Mouse (Mus musculus) liver, embryonic 13.5 days (tissue): ENCODE data around the gene Pcdh9. TPM values are rescaled to one million over a fixed set of nuclear protein-coding genes. Genes with fewer than 3 reads are reported as not detected.

Experiments
- ATAC-seq: fragments of 200-750 bp; cut with Nextera tagmentation; 2 replicates; pipeline ENCODE4 v1.8.0; 2017; ENCODE audit warnings: low read depth, mild to moderate bottlenecking, moderate number of reproducible peaks, moderate library complexity
- DNase-seq: peaks from one replicate; pipeline ENCODE4 v3.0.0; 2022
- H3K27ac ChIP-seq: fragments of 300-500 bp; sonication (generic); 2 replicates; pipeline ENCODE4 v1.5.1; 2015; ENCODE audit warnings: moderate library complexity, mild to moderate bottlenecking, inconsistent platforms
- H3K27me3 ChIP-seq: fragments of 300-500 bp; sonication (generic); 2 replicates; pipeline ENCODE4 v1.6.1; 2015; ENCODE audit warnings: mild to moderate bottlenecking, inconsistent platforms
- H3K36me3 ChIP-seq: fragments of 300-500 bp; sonication (generic); 2 replicates; pipeline ENCODE4 v1.6.1; 2015; ENCODE audit warnings: mild to moderate bottlenecking, inconsistent platforms
- H3K4me1 ChIP-seq: fragments of 300-500 bp; sonication (generic); replicated peaks from 2 replicates; pipeline ENCODE4 v1.6.1; 2015; ENCODE audit warnings: inconsistent platforms
- H3K4me2 ChIP-seq: fragments of 300-500 bp; sonication (generic); 2 replicates; pipeline ENCODE4 v1.6.1; 2015; ENCODE audit warnings: inconsistent platforms, mild to moderate bottlenecking, moderate library complexity
- H3K4me3 ChIP-seq: fragments of 300-500 bp; sonication (generic); replicated peaks from 2 replicates; pipeline ENCODE4 v1.5.1; 2015; ENCODE audit warnings: mild to moderate bottlenecking, inconsistent platforms
- H3K9ac ChIP-seq: fragments of 300-500 bp; sonication (generic); 2 replicates; pipeline ENCODE4 v1.6.1; 2015; ENCODE audit warnings: mild to moderate bottlenecking, inconsistent platforms
- H3K9me3 ChIP-seq: fragments of 300-500 bp; sonication (generic); replicated peaks from 2 replicates; pipeline ENCODE4 v1.6.1; 2016; ENCODE audit warnings: inconsistent platforms
- WGBS: fragments of 180-500 bp; shearing (Covaris S2); methylation state at CpG from one replicate; pipeline ENCODE4 v1.1.7; 2015; ENCODE audit not compliant: insufficient replicate concordance; 5-methylcytosine and 5-hydroxymethylcytosine counted together
- polyA plus RNA-seq: library from polyadenylated mRNA; unstranded; fragments of >200 nt; fragmentation: Nextera tagmentation; extraction: Ambion mirVana; gene quantifications from 2 replicates; pipeline ENCODE4 v1.2.1, GENCODE M21; 2015

The Pcdh9 gene
- polyA plus RNA-seq, 1 experiment from 2014 or later = 0.80 TPM

GRCm38 (mm10) chr14:93675273-93676068 lies 215.0 kb downstream of the Pcdh9 start:
- 61% methylated on average over 5 of the region's 5 CpGs for WGBS

DNA sequence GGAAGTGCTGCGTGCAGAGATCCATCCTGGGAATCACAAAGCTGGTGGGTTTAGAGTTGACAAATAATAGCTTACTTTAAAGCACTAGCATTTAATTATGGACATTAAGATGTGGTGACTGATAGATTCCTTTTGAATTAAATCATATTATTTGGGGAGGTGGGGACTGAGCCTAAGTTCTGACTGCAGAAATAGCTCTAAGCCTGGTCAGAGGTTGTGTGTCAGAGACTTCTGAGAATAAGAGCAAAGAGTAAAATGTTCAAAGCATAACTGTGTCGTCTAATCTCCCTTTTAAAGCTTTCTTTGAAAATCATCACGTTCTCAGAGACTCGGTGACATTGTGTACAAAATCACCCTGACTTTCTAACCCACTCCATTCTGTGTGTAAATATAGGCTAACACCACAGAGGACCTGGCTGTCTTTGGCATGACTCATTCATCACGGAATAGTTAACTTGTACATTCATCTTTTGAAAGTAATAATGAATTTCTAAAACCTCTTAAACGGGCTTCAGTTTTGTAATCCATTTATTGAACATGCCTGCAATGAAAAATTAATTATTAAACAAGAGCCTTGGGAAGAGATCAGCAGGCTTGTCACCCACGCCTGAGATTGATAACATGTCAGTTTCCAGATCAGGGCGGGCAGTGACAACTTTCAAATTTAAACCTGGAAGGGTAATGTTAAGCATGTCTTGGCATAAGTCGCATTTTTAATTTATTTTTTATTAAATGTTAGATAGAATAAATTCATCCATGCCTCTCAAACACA lies 236.3 kb downstream of the Pcdh9 start:
- H3K4me1 ChIP-seq = no peaks in the 10 kb centered on the region
- 53% methylated on average over 9 of the region's 9 CpGs for WGBS

More at GRCm38 (mm10) chr14:93675273-93676068, 215.0 kb downstream of the Pcdh9 start:
- DNase-seq (no peak), ATAC-seq (no peak)
- no peaks in the 10 kb centered on the region for H3K36me3 ChIP-seq
- no peak overlapping the region for H3K9ac ChIP-seq
- no peaks in the 10 kb centered on the region for H3K4me1 ChIP-seq
- no peak overlapping the region for H3K4me2 ChIP-seq
- H3K4me3 ChIP-seq = no peak overlapping the region
- H3K9me3 ChIP-seq = no peaks in the 10 kb centered on the region
- no peak overlapping the region for H3K27ac ChIP-seq
- H3K27me3 ChIP-seq = no peaks in the 10 kb centered on the region

DNA sequence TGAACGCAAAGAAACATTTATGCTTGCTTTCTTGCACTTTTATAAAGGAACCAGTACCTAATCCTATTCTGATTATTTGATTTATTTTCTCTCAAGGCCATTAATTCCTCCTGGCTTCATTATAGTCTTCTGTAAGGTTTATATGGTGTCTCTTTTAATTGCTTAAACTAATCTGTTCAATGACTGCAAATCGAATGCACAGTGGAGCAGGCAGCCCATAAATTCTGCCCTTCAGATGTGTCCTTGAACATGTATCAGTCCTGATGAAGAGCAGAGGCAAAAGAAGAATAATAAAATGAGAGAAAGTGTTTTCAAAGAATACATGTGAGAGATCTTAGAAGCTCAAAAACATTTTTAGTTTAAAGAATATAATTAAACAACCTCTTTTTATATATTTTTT lies 263.2 kb downstream of the Pcdh9 start:
- WGBS = 62% methylated on average over 2 of the region's 2 CpGs
- Histone ChIP-seq H3K36me3 (no peaks in the 10 kb centered on the region), H3K9me3 (no peaks in the 10 kb centered on the region), H3K4me1 (no peaks in the 10 kb centered on the region), H3K27me3 (no peaks in the 10 kb centered on the region), H3K9ac (no peak overlapping the region), H3K4me2 (no peak overlapping the region), H3K4me3 (no peak overlapping the region), H3K27ac (no peak overlapping the region)
- no peak for ATAC-seq
- DNase-seq = no peak

More for the DNA sequence above, 236.3 kb downstream of the Pcdh9 start:
- Histone ChIP-seq H3K27me3 (no peaks in the 10 kb centered on the region), H3K9me3 (no peaks in the 10 kb centered on the region), H3K9ac (no peak overlapping the region), H3K4me3 (no peak overlapping the region), H3K27ac (no peak overlapping the region), H3K4me2 (no peak overlapping the region), H3K36me3 (no peaks in the 10 kb centered on the region)
- no peak for DNase-seq
- no peak for ATAC-seq

DNA sequence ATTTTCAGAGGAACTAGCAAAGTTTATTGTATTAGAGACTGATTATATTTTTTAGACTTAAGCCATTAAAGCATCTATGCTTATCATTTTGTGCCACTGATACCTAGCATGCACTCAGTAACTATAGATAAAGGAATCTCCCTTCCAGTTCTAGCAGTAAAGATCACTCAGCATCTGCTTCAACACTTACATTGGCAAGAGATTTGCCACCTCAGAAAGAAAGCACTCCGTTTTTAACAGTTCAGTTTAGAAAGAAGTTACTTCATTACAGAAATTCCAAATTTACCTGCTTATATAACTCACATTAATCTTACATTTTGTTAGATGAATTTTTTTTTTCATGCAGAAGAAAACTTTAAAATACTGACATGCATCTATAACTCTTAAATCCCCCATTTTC lies 266.3 kb downstream of the Pcdh9 start:
- WGBS = 58% methylated on average over 1 of the region's 1 CpGs
- DNase-seq (no peak), ATAC-seq (no peak)
- H3K9ac ChIP-seq = no peak overlapping the region
- H3K36me3 ChIP-seq = no peaks in the 10 kb centered on the region
- H3K9me3 ChIP-seq = no peaks in the 10 kb centered on the region
- no peaks in the 10 kb centered on the region for H3K4me1 ChIP-seq
- no peak overlapping the region for H3K4me2 ChIP-seq
- H3K4me3 ChIP-seq = no peak overlapping the region
- no peaks in the 10 kb centered on the region for H3K27me3 ChIP-seq
- no peak overlapping the region for H3K27ac ChIP-seq

- H3K36me3 ChIP-seq = no peaks in the 10 kb centered on the region
- no peaks in the 10 kb centered on the region for H3K27me3 ChIP-seq
- no peak overlapping the region for H3K4me2 ChIP-seq
- no peak for DNase-seq
- H3K4me3 ChIP-seq = no peak overlapping the region
- H3K9me3 ChIP-seq = no peaks in the 10 kb centered on the region
- no peaks in the 10 kb centered on the region for H3K4me1 ChIP-seq
- H3K9ac ChIP-seq = no peak overlapping the region
- ATAC-seq = no peak
- WGBS = 67% methylated on average over 9 of the region's 9 CpGs
- no peak overlapping the region for H3K27ac ChIP-seq
Measured at GRCm38 (mm10) chr14:93621211-93621610, 269.3 kb downstream of the Pcdh9 start.

GRCm38 (mm10) chr14:93607546-93607945 lies 282.9 kb downstream of the Pcdh9 start:
- no peaks in the 10 kb centered on the region for H3K4me1 ChIP-seq
- no peak overlapping the region for H3K27ac ChIP-seq
- H3K9ac ChIP-seq = no peak overlapping the region
- H3K27me3 ChIP-seq = no peaks in the 10 kb centered on the region
- no peak for DNase-seq
- no peaks in the 10 kb centered on the region for H3K36me3 ChIP-seq
- no peak overlapping the region for H3K4me3 ChIP-seq
- no peak overlapping the region for H3K4me2 ChIP-seq
- ATAC-seq = no peak
- WGBS = 89% methylated on average over 3 of the region's 3 CpGs
- no peaks in the 10 kb centered on the region for H3K9me3 ChIP-seq

DNA sequence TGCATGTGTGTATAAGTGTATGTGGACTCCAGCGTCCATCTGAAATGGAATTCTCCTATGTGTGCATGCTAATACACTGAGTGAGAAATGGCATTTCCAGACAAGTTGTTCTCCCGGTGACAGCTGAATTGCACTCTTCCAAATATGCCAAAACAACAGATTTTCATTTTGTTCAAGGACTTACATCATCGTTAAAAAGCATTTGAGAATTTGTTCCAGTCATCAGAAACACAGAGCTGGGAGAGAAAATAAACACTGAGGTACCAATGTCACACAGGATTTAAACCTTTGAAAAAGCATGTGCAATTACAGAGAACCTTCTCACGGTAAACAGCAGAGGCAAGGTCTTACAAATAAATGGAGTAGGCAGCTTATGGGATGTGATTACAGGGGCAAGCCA lies 290.5 kb downstream of the Pcdh9 start:
- WGBS = 79% methylated on average over 4 of the region's 4 CpGs
- H3K27ac ChIP-seq = no peak overlapping the region
- no peaks in the 10 kb centered on the region for H3K9me3 ChIP-seq

GRCm38 (mm10) chr14:93585432-93586024 lies 305.0 kb downstream of the Pcdh9 start:
- H3K4me1 ChIP-seq = no peaks in the 10 kb centered on the region
- WGBS = 61% methylated on average over 3 of the region's 3 CpGs
- no peaks in the 10 kb centered on the region for H3K9me3 ChIP-seq
- no peak overlapping the region for H3K4me2 ChIP-seq
- H3K4me3 ChIP-seq = no peak overlapping the region
- no peak overlapping the region for H3K9ac ChIP-seq
- no peaks in the 10 kb centered on the region for H3K27me3 ChIP-seq
- ATAC-seq (no peak), DNase-seq (no peak)
- no peaks in the 10 kb centered on the region for H3K36me3 ChIP-seq
- no peak overlapping the region for H3K27ac ChIP-seq

More for the DNA sequence above, 290.5 kb downstream of the Pcdh9 start:
- Histone ChIP-seq H3K4me1 (no peaks in the 10 kb centered on the region), H3K4me3 (no peak overlapping the region), H3K4me2 (no peak overlapping the region), H3K9ac (no peak overlapping the region), H3K27me3 (no peaks in the 10 kb centered on the region), H3K36me3 (no peaks in the 10 kb centered on the region)
- no peak for ATAC-seq
- DNase-seq = no peak

- WGBS = 53% methylated on average over 2 of the region's 2 CpGs
- Histone ChIP-seq H3K4me3 (no peak overlapping the region), H3K4me2 (no peak overlapping the region), H3K27me3 (no peaks in the 10 kb centered on the region), H3K4me1 (no peaks in the 10 kb centered on the region), H3K9ac (no peak overlapping the region), H3K36me3 (no peaks in the 10 kb centered on the region), H3K9me3 (no peaks in the 10 kb centered on the region), H3K27ac (no peak overlapping the region)
- ATAC-seq (no peak), DNase-seq (no peak)
Measured at GRCm38 (mm10) chr14:93564361-93564760, 326.1 kb downstream of the Pcdh9 start.

DNA sequence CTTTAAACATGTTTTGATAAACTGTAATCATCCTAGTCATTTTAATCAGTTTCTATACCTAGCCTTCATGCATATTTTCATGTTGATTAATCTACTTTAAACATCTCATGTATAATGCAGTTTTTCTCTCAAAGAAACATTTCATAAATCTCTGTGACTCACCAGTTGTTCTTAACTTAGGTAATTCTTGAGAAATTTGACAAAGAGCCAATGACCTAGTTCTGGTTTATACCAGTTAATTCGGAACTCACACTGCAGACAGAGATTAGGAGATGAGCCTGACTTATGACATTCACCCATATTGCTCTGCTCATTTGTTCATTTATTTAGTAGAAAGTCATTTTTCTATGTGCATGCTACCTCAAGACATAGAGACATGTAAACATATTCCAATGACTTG lies 328.9 kb downstream of the Pcdh9 start:
- no peak for ATAC-seq
- Histone ChIP-seq H3K9me3 (no peaks in the 10 kb centered on the region), H3K4me3 (no peak overlapping the region), H3K36me3 (no peaks in the 10 kb centered on the region), H3K27ac (no peak overlapping the region), H3K27me3 (no peaks in the 10 kb centered on the region), H3K9ac (no peak overlapping the region), H3K4me2 (no peak overlapping the region), H3K4me1 (no peaks in the 10 kb centered on the region)
- DNase-seq = no peak
- 53% methylated on average over 1 of the region's 1 CpGs for WGBS

DNA sequence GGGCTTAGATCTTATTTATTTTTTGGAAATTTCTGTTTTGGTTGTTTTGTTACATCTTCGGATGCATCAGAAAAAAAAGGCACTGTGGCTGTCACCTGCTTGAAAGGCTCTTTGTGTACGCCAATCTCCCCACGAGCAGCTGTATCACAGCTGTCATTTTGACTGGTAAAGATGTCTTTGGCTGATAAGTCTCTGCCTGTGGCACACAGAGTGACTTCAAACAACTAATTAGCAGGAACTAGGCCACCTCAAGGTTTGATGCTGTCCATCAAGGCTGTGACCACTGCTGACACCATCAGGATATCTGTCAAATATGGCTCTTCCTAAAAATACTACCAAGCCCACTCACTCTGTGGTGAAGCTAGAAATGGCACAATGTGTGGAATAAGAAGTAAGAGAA lies 336.7 kb downstream of the Pcdh9 start:
- H3K9me3 ChIP-seq = no peaks in the 10 kb centered on the region
- no peak overlapping the region for H3K4me3 ChIP-seq
- H3K27me3 ChIP-seq = no peaks in the 10 kb centered on the region
- no peak overlapping the region for H3K9ac ChIP-seq
- no peak overlapping the region for H3K4me2 ChIP-seq
- H3K36me3 ChIP-seq = no peaks in the 10 kb centered on the region
- DNase-seq (no peak), ATAC-seq (no peak)
- no peaks in the 10 kb centered on the region for H3K4me1 ChIP-seq
- 34% methylated on average over 3 of the region's 3 CpGs for WGBS
- no peak overlapping the region for H3K27ac ChIP-seq
